Mouse (Mus musculus) megakaryocyte, embryonic 14.5 days (primary cell): ENCODE data around the gene Tmem88.

ENCODE experiments used
- FLI1 ChIP-seq: IDR thresholded peaks from 2 replicates; pipeline ENCODE4 v1.6.1; 2012; ENCODE audit warnings: low read length, inconsistent platforms, mixed read lengths
- GATA1 ChIP-seq: IDR thresholded peaks from 3 replicates; pipeline ENCODE4 v1.6.1; 2012; ENCODE audit warnings: mixed read lengths, low read length, inconsistent platforms, borderline replicate concordance

DNA sequence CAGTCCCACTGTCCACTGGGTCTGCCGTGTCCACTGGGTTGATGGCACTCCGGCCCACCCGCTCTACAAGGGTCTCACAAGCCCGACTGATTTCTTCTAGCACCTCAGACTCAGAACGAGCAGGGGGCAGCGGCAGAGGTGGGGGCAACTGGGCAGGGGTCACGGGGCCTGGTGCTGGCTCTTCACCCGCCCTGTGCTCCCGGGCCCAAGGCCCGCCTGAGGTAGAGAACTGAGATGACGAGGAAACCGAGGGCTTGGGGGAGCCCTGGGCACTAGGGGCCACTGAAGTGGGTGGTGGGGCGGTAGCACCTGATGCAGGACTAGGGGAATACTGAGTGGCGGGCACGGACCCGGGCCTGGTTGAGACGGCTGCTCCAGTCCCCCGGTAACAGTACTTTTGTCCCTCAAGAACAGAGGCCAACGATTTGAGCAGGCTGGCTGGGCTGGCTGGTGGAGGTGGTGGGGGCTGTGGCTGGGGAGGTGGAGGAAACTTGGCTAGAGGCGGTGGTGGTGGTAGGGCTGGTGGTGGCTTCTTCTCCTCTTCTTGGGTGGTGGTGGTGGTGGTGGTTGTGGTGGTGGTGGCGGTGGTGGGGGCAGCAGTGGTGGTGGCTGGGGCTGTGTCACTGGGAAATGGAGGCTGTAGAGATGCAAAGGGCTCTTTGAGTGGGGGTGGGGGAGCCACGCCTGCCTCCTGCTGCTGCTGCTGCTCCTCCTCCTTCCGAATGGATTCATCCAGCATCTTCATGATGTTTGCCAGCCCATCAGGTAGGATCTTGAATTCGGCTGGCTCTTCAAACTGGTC lies 6.8 kb upstream of the Tmem88 start:
- TF ChIP-seq GATA1 (no peak), FLI1 (no peak)
